Mouse (Mus musculus) inflammation-experienced regulatory T-cells, adult 6 months (primary cell): ENCODE data around the gene Efcab7. TPM values are rescaled to one million over a fixed set of nuclear protein-coding genes. Genes with fewer than 3 reads are reported as not detected.

Experiments
- ATAC-seq: one replicate; pipeline ENCODE4 v1.8.0; 2017
- polyA plus RNA-seq, 3 experiments: library from polyadenylated mRNA; unstranded; fragments of 100-300 nt; shearing (Covaris generic); gene quantifications; one replicate each; pipeline ENCODE4 v1.2.1; 2017

Gene Efcab7
- polyA plus RNA-seq, 3 experiments from 2014 or later = 6.4 to 12.1 (median 8.2) TPM

DNA sequence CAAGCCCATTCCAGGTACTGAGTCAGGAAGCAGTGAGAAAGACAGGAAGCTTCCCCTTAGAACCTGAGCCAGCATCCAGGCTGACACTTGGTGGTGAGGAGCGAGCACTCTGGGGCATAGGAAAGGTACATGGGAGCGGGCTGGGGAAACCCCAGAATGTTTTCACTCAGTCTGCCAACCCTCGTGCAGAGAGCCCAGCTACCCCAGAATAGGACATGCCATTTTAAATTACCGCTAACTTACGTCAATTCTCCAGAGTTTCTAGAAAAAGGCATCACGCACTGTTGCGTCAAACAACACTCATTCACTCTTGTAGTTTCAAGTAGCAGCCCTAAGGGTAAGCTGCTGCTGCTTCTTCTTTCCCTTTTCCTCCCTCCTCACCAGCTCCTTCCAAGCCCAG lies 116.0 kb downstream of the Efcab7 start:
- no peak for ATAC-seq

DNA sequence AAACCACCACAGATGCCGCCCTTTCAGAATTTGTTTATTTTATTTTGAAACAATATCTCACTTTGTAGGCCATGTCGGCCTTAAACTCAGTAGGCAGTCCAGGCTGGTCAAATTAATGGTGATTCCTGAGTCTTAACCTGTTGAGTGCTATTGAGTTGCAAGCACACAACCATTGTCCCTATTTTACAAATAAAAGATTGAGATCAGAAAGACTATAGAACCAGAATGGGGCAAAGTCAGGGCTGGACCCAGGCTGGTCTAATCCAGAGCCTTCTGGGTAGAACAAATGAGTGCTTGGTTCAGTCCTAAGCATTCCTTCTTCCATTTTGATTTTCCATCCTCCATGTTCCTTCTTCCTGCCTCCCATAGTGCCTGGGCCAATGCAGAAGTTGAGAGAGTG lies 117.5 kb downstream of the Efcab7 start:
- no peak for ATAC-seq

DNA sequence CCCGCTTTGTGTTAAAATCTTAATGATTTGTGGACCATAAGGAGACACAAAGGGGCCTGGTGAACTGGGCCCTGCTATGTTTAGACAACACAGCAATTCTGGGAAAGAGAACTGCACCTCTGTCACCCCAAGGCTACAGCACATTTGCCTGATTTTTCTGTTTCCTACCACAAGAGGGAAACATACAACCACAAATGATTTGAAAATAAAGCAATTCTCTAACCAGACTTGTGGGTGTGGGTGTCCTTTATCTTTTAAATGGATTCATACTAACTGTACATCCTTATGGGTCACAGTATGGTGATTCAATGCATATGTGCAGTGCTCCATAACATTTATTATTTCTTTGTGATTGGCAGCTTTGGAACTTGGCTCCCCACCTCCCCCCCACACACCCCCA lies 118.2 kb downstream of the Efcab7 start:
- ATAC-seq = peak; percentile 58

DNA sequence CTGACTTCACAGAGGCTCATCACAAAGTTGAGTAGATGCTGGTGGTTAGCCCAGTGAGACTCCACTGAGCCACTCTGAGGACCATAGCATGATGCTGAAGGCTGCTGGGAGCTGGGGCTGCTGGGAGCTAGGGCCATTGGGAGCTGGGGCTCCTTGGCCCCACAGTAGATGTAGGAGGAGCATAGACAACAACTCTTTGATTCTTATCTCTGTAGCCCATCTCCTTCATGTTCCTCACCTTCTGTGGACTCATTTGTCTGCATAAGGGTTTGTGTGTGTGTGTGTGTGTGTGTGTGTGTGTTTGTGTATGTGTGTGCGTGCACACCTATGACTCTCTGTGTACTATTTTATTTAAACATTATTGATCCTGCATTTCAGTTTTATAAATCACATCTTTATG lies 118.9 kb downstream of the Efcab7 start:
- ATAC-seq = peak; percentile 36

DNA sequence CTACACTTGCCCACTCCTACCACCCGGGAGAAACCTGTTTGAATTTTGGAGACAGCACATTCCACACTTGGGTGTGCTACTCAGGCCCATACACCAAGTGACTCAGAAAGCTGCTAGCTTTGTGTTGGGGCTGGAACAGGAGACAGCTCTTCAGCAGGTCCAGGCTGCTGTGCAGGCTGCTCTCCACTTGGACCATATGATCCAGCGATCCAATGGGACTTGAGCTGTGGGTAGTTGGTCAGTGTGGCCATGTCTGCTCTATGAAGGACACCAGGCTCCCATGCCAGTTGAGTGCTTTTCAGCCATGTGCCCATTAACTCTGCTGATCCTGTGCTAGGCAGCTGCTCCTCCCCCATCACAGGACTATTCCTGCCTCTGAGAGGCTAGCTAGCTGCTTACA lies 124.9 kb downstream of the Efcab7 start:
- no peak for ATAC-seq

DNA sequence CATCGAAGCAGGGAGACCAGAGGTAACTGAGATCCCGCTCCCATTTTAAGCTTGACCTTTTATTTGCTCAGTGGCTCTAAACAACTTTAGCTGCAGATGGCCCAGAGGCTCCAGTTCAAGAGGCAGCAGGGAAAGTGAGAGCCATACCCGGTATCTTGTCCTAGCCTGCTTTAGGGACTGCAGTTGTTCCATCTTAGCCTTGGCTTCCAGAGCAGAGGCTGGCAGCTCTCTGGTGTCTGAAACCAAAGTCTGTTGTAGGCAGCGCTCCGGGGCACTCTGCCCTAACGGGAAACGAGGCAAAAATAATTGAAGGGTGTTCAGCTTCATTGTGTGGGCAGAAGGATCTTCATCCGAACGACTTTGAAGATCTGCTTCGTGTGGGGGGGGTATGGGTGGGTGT lies 126.4 kb downstream of the Efcab7 start:
- ATAC-seq = no peak

DNA sequence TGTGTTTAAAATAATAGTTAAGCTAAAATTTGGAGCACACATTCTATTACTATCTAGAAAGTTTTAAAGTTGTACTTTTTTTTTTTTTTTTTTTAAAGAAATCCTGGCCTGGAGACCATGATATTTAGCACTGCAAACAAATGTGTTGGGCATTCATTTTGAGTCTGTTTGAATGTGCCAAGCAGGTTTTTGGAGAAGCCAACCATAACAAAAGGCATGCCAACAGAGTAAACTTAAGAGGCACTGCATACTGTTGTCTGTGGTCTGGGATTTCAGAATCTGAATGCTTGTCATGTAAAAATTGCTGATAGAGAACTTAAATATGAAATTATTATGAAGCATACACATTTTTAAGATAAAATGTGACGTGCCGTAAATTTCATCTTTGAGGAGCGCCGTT lies 128.2 kb downstream of the Efcab7 start:
- no peak for ATAC-seq

DNA sequence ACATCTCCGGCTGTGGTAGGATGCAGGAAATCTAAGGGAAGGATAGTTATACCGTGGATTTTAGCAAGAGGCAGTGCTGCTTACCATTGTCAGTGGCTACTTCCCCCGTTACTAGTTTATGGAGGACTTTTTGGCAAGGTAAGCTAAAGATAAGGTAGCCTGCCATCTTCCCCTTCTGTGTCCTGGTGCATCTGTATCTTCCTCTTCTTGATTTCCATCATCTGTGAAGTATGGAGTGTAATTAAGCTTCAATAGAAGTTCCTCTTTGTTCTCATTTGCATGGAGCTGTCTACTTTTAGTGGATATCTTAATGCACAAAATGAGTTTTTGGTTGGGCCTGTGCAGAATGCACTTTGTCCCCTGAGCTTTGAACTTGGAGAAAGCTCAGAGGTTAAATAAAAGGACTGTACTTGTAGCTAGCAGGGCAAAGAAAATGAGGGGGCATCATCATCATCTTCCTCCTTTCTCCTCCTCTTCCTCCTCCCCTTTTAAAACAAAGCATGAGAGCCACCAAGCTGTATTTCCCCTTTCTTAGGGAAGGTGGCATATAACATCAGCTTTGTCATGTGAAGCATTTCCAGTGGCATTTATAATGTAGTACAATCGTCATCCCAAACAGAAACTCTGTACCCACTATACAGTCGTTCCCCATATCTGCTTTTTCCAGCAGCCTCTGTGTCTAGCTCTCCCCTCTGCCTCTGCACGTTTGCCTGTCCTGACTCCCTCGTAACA lies 129.3 kb downstream of the Efcab7 start:
- no peak for ATAC-seq

DNA sequence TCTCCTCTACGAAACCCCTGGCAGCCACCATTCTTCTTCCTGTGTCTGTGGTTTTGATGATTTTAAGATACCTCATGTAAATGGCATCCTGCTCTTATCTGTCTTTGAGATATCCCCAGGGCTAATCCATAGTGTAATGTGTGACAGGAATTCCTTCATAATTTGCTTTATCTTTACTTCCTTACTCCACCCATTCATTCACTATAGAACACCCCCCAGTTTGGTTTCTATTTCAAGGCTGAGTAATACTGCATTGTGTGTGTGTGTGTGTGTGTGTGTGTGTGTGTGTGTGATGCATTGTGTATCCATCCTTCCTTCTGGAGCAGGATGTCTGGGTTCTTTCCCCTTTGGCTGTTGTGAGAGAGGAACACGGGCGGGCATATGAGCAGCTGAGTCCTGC lies 130.3 kb downstream of the Efcab7 start:
- no peak for ATAC-seq

Other genes with a start within 250 kb of the Efcab7 start
- gene Foxd3, start 172.9 kb upstream of the Efcab7 start, polyA plus RNA-seq = not detected
- 10 to 100 TPM in 2 of 3 experiments, 1 to 10 TPM in 1; 8.4 to 20.2 (median 13.9) TPM for gene Alg6, start 113.5 kb upstream of the Efcab7 start, polyA plus RNA-seq
- 10 to 100 TPM; 30.8 to 43.4 (median 35.4) TPM for gene Pgm1, start 100.2 kb downstream of the Efcab7 start, polyA plus RNA-seq
- 10 to 100 TPM; 26.1 to 35.5 (median 26.5) TPM for gene Itgb3bp, start 100.6 kb downstream of the Efcab7 start, polyA plus RNA-seq